Comparison of ENCODE assay signal across 22 mouse cellular contexts in genomic region chr1:171561200-171561599, GRCm38 (mm10). TPM values are rescaled to one million over a fixed set of nuclear protein-coding genes. Genes with fewer than 3 reads are reported as not detected.
DNase-seq lines count a peak whose midpoint lies in the region; ATAC-seq and TF ChIP-seq lines count a peak whose summit lies in the region.
"Had no signal": no experiment of that assay in that cellular context is flagged by ENCODE, and none has a peak within 500 bp of the region (broad histone marks: within the 10 kb centered on the region; RNA-seq: fewer than 3 reads in every experiment).

No protein-coding gene starts in this region.

- peak; percentile 28 for DNase-seq in kidney, adult 2 months
- DNase-seq in kidney, postnatal 25 days = no peak
- peak; percentile 51 for DNase-seq in A20 (ENCODE audit: low read depth, low spot score)
- DNase-seq in thymus, adult 18-20 months = no peak
- no peak for DNase-seq in kidney, postnatal 36 days
- DNase-seq: cerebellum, adult 18-20 months; gastrocnemius, postnatal 10 days; kidney, postnatal 4 days; thymus, postnatal 36 days had no signal

- H3K4me3 ChIP-seq in kidney, adult 2 months (ENCODE audit: insufficient read depth, low read depth, low read length) = no peak overlapping the region
- H3K4me3 ChIP-seq in macrophage (ENCODE audit: inconsistent target) = peak overlapping the region; percentile 13; the same call in 1 of the 2 replicates
- H3K4me3 ChIP-seq in intestine, embryonic 16.5 days (ENCODE audit: low read length) = no peak overlapping the region
- H3K4me3 ChIP-seq: hindbrain, embryonic 10.5 days; intestine, embryonic 15.5 days; left cerebral cortex, adult 2 months; limb, embryonic 15.5 days; stomach, embryonic 15.5 days had no signal

- H3K27me3 ChIP-seq in kidney, adult 2 months (replicated peaks; ENCODE audit: control insufficient read depth, insufficient read depth, low read length) = no peaks in the 10 kb centered on the region
- H3K27me3 ChIP-seq in intestine, embryonic 16.5 days (replicated peaks; ENCODE audit: control insufficient read depth, insufficient read depth, low read length) = no peaks in the 10 kb centered on the region
- H3K27me3 ChIP-seq: intestine, embryonic 15.5 days; limb, embryonic 15.5 days; stomach, embryonic 15.5 days had no signal

- no peak overlapping the region for H3K27ac ChIP-seq in kidney, adult 2 months (ENCODE audit: insufficient read depth, low read depth, low read length)
- peak overlapping the region; percentile 89 for H3K27ac ChIP-seq in macrophage
- no peak overlapping the region for H3K27ac ChIP-seq in intestine, embryonic 16.5 days (ENCODE audit: low read length)
- H3K27ac ChIP-seq: hindbrain, embryonic 10.5 days; intestine, embryonic 15.5 days; left cerebral cortex, adult 2 months; limb, embryonic 15.5 days; stomach, embryonic 15.5 days had no signal

- no peak overlapping the region for H3K9ac ChIP-seq in intestine, embryonic 16.5 days (ENCODE audit: low read depth, low read length)
- H3K9ac ChIP-seq: intestine, embryonic 15.5 days; limb, embryonic 15.5 days; stomach, embryonic 15.5 days had no signal

- no peak for TF ChIP-seq POLR2A in kidney, adult 2 months (IDR thresholded peaks at IDR 0.05; ENCODE audit: low read depth, low read length)

- H3K4me1 ChIP-seq in kidney, adult 2 months (ENCODE audit: control insufficient read depth, insufficient read depth, low read length) = no peaks in the 10 kb centered on the region
- H3K4me1 ChIP-seq in intestine, embryonic 16.5 days (ENCODE audit: control insufficient read depth, insufficient read depth, low read length) = no peaks in the 10 kb centered on the region
- H3K4me1 ChIP-seq: intestine, embryonic 15.5 days; limb, embryonic 15.5 days; stomach, embryonic 15.5 days had no signal

- 82% methylated on average over 1 of the region's 1 CpGs for WGBS in kidney, adult 2 months
- WGBS in macrophage (ENCODE audit: missing documents) = 0% methylated on average over 1 of the region's 1 CpGs
- 82% methylated on average over 1 of the region's 1 CpGs for WGBS in intestine, embryonic 16.5 days

- no peak overlapping the region for H3K4me2 ChIP-seq in intestine, embryonic 16.5 days (ENCODE audit: low read depth, low read length)
- H3K4me2 ChIP-seq: heart, embryonic 11.5 days; intestine, embryonic 15.5 days; limb, embryonic 15.5 days; stomach, embryonic 15.5 days had no signal

- ATAC-seq in common myeloid progenitor, adult 5-6 weeks (replicated peaks; ENCODE audit: low read depth, poor library complexity, severe bottlenecking) = peak; percentile 55
- no peak for ATAC-seq in intestine, embryonic 16.5 days
- ATAC-seq: forebrain, embryonic 16.5 days had no signal

- H3K79me2 ChIP-seq in macrophage (ENCODE audit: inconsistent target) = no peaks in the 10 kb centered on the region

- TF ChIP-seq CTCF in kidney, adult 2 months (conservative IDR thresholded peaks at IDR 0.05; ENCODE audit: insufficient read depth, insufficient read length, low read depth, low read length) = no peak

- H3K9me3 ChIP-seq in intestine, embryonic 16.5 days (ENCODE audit: control insufficient read depth, low read length) = no peaks in the 10 kb centered on the region
- H3K9me3 ChIP-seq: hindbrain, embryonic 10.5 days; intestine, embryonic 15.5 days; limb, embryonic 15.5 days; stomach, embryonic 15.5 days had no signal

- no peaks in the 10 kb centered on the region for H3K36me3 ChIP-seq in kidney, adult 2 months (ENCODE audit: control insufficient read depth, insufficient read depth, low read length)
- no peaks in the 10 kb centered on the region for H3K36me3 ChIP-seq in macrophage (ENCODE audit: inconsistent target)
- H3K36me3 ChIP-seq in intestine, embryonic 16.5 days (ENCODE audit: control insufficient read depth, insufficient read depth, low read length) = no peaks in the 10 kb centered on the region
- H3K36me3 ChIP-seq: G1E; hindbrain, embryonic 10.5 days; intestine, embryonic 15.5 days; limb, embryonic 15.5 days; stomach, embryonic 15.5 days had no signal

RNA-seq across cellular contexts. Expression of gene Cd244a, which starts 2.2 kb away (rescaled TPM):
- polyA plus RNA-seq in kidney, adult 2 months (2012; rRNA removed) = 0.11 and 0.53 TPM in 2 replicates
- total RNA-seq in common myeloid progenitor, adult 5-6 weeks (2017) = 15.5 and 18.8 TPM in 2 replicates
- total RNA-seq in macrophage (2018; cell fraction: chromatin; rRNA removed) = 10 to 100 TPM in 14 of 26 experiments, 1 to 10 TPM in 12; 3.1 to 28.0 (median 11.2) TPM
- 1 to 10 TPM; 1.7 to 6.0 (median 3.1) TPM for total RNA-seq in macrophage (2018; cell fraction: cytosol; rRNA removed)
- 10 to 100 TPM in 18 of 26 experiments, 1 to 10 TPM in 8; 4.2 to 27.9 (median 11.0) TPM for total RNA-seq in macrophage (2018; cell fraction: nucleus; rRNA removed)
- polyA plus RNA-seq in macrophage (2018) = 2.6 to 6.3 TPM (median 2.7 TPM) in 3 replicates
- polyA plus RNA-seq in intestine, embryonic 16.5 days (2015; fragmentation: Nextera tagmentation; extraction: Ambion mirVana) = 0.62 and 0.91 TPM in 2 replicates
- total RNA-seq: left cerebral cortex, adult 2 months had no signal
- polyA plus RNA-seq: brain, embryonic 14.5 days; C2C12; forebrain, embryonic 16.5 days; G1E; heart, embryonic 11.5 days; hindbrain, embryonic 10.5 days had no signal

RNA-seq across cellular contexts. Expression of gene Itln1, which starts 26.1 kb away (rescaled TPM):
- polyA plus RNA-seq in kidney, adult 2 months (2012; rRNA removed) = not detected in 2 replicates
- not detected in 2 replicates for total RNA-seq in common myeloid progenitor, adult 5-6 weeks (2017)
- total RNA-seq in macrophage (2018; cell fraction: chromatin; rRNA removed) = not detected
- total RNA-seq in macrophage (2018; cell fraction: cytosol; rRNA removed) = under 1 TPM in 5 of 26 experiments, not detected in 21; 0.15 to 0.20 (median 0.18) TPM
- not detected for total RNA-seq in macrophage (2018; cell fraction: nucleus; rRNA removed)
- polyA plus RNA-seq in macrophage (2018) = not detected in 3 replicates
- polyA plus RNA-seq in intestine, embryonic 16.5 days (2015; fragmentation: Nextera tagmentation; extraction: Ambion mirVana) = 0.20 and 0.23 TPM in 2 replicates
- total RNA-seq: G1E; gastrocnemius, postnatal 10 days; left cerebral cortex, adult 2 months had no signal
- polyA plus RNA-seq: brain, embryonic 14.5 days; C2C12; forebrain, embryonic 16.5 days; G1E; heart, embryonic 11.5 days; hindbrain, embryonic 10.5 days; intestine, embryonic 15.5 days; limb, embryonic 15.5 days had no signal

RNA-seq across cellular contexts. Expression of gene Ly9, which starts 46.0 kb away (rescaled TPM):
- polyA plus RNA-seq in kidney, adult 2 months (2012; rRNA removed) = 0.54 and 2.2 TPM in 2 replicates
- total RNA-seq in common myeloid progenitor, adult 5-6 weeks (2017) = 20.2 and 27.0 TPM in 2 replicates
- 100 to 1,000 TPM in 23 of 26 experiments, 10 to 100 TPM in 3; 76.8 to 200 (median 144) TPM for total RNA-seq in macrophage (2018; cell fraction: chromatin; rRNA removed)
- total RNA-seq in macrophage (2018; cell fraction: cytosol; rRNA removed) = 100 to 1,000 TPM; 293 to 703 (median 450) TPM
- total RNA-seq in macrophage (2018; cell fraction: nucleus; rRNA removed) = 100 to 1,000 TPM; 156 to 447 (median 313) TPM
- polyA plus RNA-seq in macrophage (2018) = 199 to 492 TPM (median 394 TPM) in 3 replicates
- 0.51 and 0.60 TPM in 2 replicates for polyA plus RNA-seq in intestine, embryonic 16.5 days (2015; fragmentation: Nextera tagmentation; extraction: Ambion mirVana)
- total RNA-seq: left cerebral cortex, adult 2 months had no signal
- polyA plus RNA-seq: C2C12; forebrain, embryonic 16.5 days; G1E; heart, embryonic 11.5 days had no signal

RNA-seq across cellular contexts. Expression of gene Alyref2, which starts 57.9 kb away (rescaled TPM):
- 3.2 and 3.3 TPM in 2 replicates for polyA plus RNA-seq in kidney, adult 2 months (2012; rRNA removed)
- 4.8 and 13.0 TPM in 2 replicates for total RNA-seq in common myeloid progenitor, adult 5-6 weeks (2017)
- total RNA-seq in macrophage (2018; cell fraction: chromatin; rRNA removed) = 10 to 100 TPM in 9 of 26 experiments, 1 to 10 TPM in 17; 1.2 to 19.7 (median 5.0) TPM
- total RNA-seq in macrophage (2018; cell fraction: cytosol; rRNA removed) = 10 to 100 TPM in 5 of 26 experiments, 1 to 10 TPM in 21; 2.7 to 11.6 (median 7.5) TPM
- total RNA-seq in macrophage (2018; cell fraction: nucleus; rRNA removed) = 10 to 100 TPM in 12 of 26 experiments, 1 to 10 TPM in 14; 3.5 to 31.9 (median 8.3) TPM
- 6.9 to 8.0 TPM (median 7.2 TPM) in 3 replicates for polyA plus RNA-seq in macrophage (2018)
- polyA plus RNA-seq in intestine, embryonic 16.5 days (2015; fragmentation: Nextera tagmentation; extraction: Ambion mirVana) = 11.1 and 11.2 TPM in 2 replicates

Comparison
In these comparisons a context has a peak if more than half of its experiments do, and no peak if none do; other contexts are left out.
1. DNase-seq: peak in kidney, adult 2 months (single experiment) and A20 (single experiment); none in kidney, postnatal 25 days (0 of 2), thymus, adult 18-20 months (0 of 2) and kidney, postnatal 36 days (0 of 2).
2. RNA of gene Ly9, which starts 46.0 kb away (polyA plus RNA-seq): 199 to 492 TPM in macrophage; 0.54 to 2.2 TPM in kidney, adult 2 months and 0.51 to 0.60 TPM in intestine, embryonic 16.5 days; every median in the first group is over 10 times any median in the second.